Mouse (Mus musculus) intestine, embryonic 16.5 days (tissue): ENCODE data around the gene Pyy. TPM values are rescaled to one million over a fixed set of nuclear protein-coding genes. Genes with fewer than 3 reads are reported as not detected.

Source experiments
- ATAC-seq: fragments of 200-750 bp; cut with Nextera tagmentation; 2 replicates; pipeline ENCODE4 v1.8.0; 2017; ENCODE audit warnings: moderate TSS enrichment, moderate library complexity
- H3K27ac ChIP-seq: fragments of 300-500 bp; sonication (generic); 2 replicates; pipeline ENCODE4 v1.5.1; 2014; ENCODE audit warnings: mild to moderate bottlenecking, low read length
- H3K27me3 ChIP-seq: fragments of 300-500 bp; sonication (generic); replicated peaks from 2 replicates; pipeline ENCODE4 v1.6.1; 2014; ENCODE audit warnings: low read length, control low read depth, mixed read lengths; ENCODE audit not compliant: control insufficient read depth, insufficient read depth
- H3K36me3 ChIP-seq: fragments of 300-500 bp; sonication (generic); 2 replicates; pipeline ENCODE4 v1.6.1; 2014; ENCODE audit warnings: low read length, control low read depth; ENCODE audit not compliant: control insufficient read depth, insufficient read depth
- H3K4me1 ChIP-seq: fragments of 300-500 bp; sonication (generic); 2 replicates; pipeline ENCODE4 v1.6.1; 2014; ENCODE audit warnings: low read length, control low read depth, mixed read lengths; ENCODE audit not compliant: control insufficient read depth, insufficient read depth
- H3K4me2 ChIP-seq: fragments of 300-500 bp; sonication (generic); 2 replicates; pipeline ENCODE4 v1.6.1; 2014; ENCODE audit warnings: low read depth, low read length, control low read depth
- H3K4me3 ChIP-seq: fragments of 300-500 bp; sonication (generic); 2 replicates; pipeline ENCODE4 v1.5.1; 2014; ENCODE audit warnings: mild to moderate bottlenecking, low read length
- H3K9ac ChIP-seq: fragments of 300-500 bp; sonication (generic); 2 replicates; pipeline ENCODE4 v1.6.1; 2014; ENCODE audit warnings: low read depth, low read length
- H3K9me3 ChIP-seq: fragments of 300-500 bp; sonication (generic); 2 replicates; pipeline ENCODE4 v1.6.1; 2016; ENCODE audit warnings: low read length, control low read depth; ENCODE audit not compliant: control insufficient read depth
- WGBS: fragments of 180-500 bp; shearing (Covaris S2); extraction: QIAGEN DNeasy Blood & Tissue Kit; methylation state at CpG from one replicate; pipeline ENCODE4 v1.1.7; 2014; 5-methylcytosine and 5-hydroxymethylcytosine counted together
- polyA plus RNA-seq: library from polyadenylated mRNA; unstranded; fragments of >200 nt; fragmentation: Nextera tagmentation; extraction: Ambion mirVana; gene quantifications from 2 replicates; pipeline ENCODE4 v1.2.1, GENCODE M21; 2015

Pyy gene
- polyA plus RNA-seq, 1 experiment from 2014 or later = 62.9 TPM

GRCm38 (mm10) chr11:102061236-102061940 is 46.2 kb downstream of the Pyy start:
- peak; percentile 69 for ATAC-seq
- peak overlapping the region; percentile 47 for H3K4me3 ChIP-seq
- peak overlapping the region; percentile 89 for H3K4me2 ChIP-seq
- no peaks in the 10 kb centered on the region for H3K27me3 ChIP-seq
- no peaks in the 10 kb centered on the region for H3K36me3 ChIP-seq
- H3K4me1 ChIP-seq = peaks cover 13% of the 10 kb centered on the region; the same call in 1 of the 2 replicates
- H3K9ac ChIP-seq = peak overlapping the region; percentile 55
- WGBS = 3% methylated on average over 23 of the region's 23 CpGs
- H3K9me3 ChIP-seq = no peaks in the 10 kb centered on the region
- no peak overlapping the region for H3K27ac ChIP-seq

Other genes starting within 250 kb of the Pyy start
- gene Meox1, start 213.5 kb downstream of the Pyy start, polyA plus RNA-seq = 5.0 and 5.1 TPM in 2 replicates
- gene Sost, start 140.8 kb downstream of the Pyy start, polyA plus RNA-seq = 0.12 TPM in 1 of 2 replicates, not detected in the other
- gene Cfap97d1, start 123.6 kb downstream of the Pyy start, polyA plus RNA-seq = not detected in 2 replicates
- gene Dusp3, start 120.8 kb downstream of the Pyy start, polyA plus RNA-seq = 27.6 and 29.5 TPM in 2 replicates
- gene Mpp3, start 79.4 kb downstream of the Pyy start, polyA plus RNA-seq = 5.7 and 6.5 TPM in 2 replicates
- 1.9 and 2.0 TPM in 2 replicates for gene Cd300lg, start 66.3 kb downstream of the Pyy start, polyA plus RNA-seq
- gene Mpp2, start 19.3 kb downstream of the Pyy start, polyA plus RNA-seq = 5.8 and 6.2 TPM in 2 replicates
- 3.9 and 6.0 TPM in 2 replicates for gene Ppy, start 6.5 kb downstream of the Pyy start, polyA plus RNA-seq
- gene Nags, start 37.7 kb upstream of the Pyy start, polyA plus RNA-seq = 33.8 and 39.1 TPM in 2 replicates
- gene Tmem101, start 48.6 kb upstream of the Pyy start, polyA plus RNA-seq = 23.4 and 26.0 TPM in 2 replicates
- 87.9 and 115 TPM in 2 replicates for gene Lsm12, start 77.5 kb upstream of the Pyy start, polyA plus RNA-seq
- 26.7 and 32.1 TPM in 2 replicates for gene G6pc3, start 81.8 kb upstream of the Pyy start, polyA plus RNA-seq
- 54.8 and 55.5 TPM in 2 replicates for gene Hdac5, start 122.3 kb upstream of the Pyy start, polyA plus RNA-seq
- gene BC030867, start 141.1 kb upstream of the Pyy start, polyA plus RNA-seq = 12.4 and 15.9 TPM in 2 replicates
- 0.05 TPM in 2 replicates for gene Asb16, start 160.9 kb upstream of the Pyy start, polyA plus RNA-seq
- 52.0 and 54.3 TPM in 2 replicates for gene Tmub2, start 177.1 kb upstream of the Pyy start, polyA plus RNA-seq
- gene Atxn7l3, start 188.8 kb upstream of the Pyy start, polyA plus RNA-seq = 8.8 and 9.0 TPM in 2 replicates
- gene Ubtf, start 211.9 kb upstream of the Pyy start, polyA plus RNA-seq = 65.5 and 66.0 TPM in 2 replicates